Mouse (Mus musculus): ENCODE measurements around the gene Vmn2r77. TPM values are rescaled to one million over a fixed set of nuclear protein-coding genes. Genes with fewer than 3 reads are reported as not detected.
"Not testable (repeated sequence)": the region's sequence is repeated elsewhere in the genome, so short reads cannot be mapped to it uniquely, and the experiment has no call there.

Vmn2r77 gene
- polyA plus RNA-seq (2015; fragmentation: Nextera tagmentation; extraction: Ambion mirVana): not detected in 2 replicates

GRCm38 (mm10) chr7:86794727-86795126 is at the start of gene Vmn2r77:
Gene Vmn2r77, plus strand, starts transcription at chr7:86795027.
- H3K9me3 ChIP-seq (replicated peaks): no peaks in the 10 kb centered on the region
- no peak within 1 kb of the TSS for H3K4me3 ChIP-seq (replicated peaks)
- no peaks in the 10 kb centered on the region for H3K4me1 ChIP-seq (replicated peaks)
- H3K27ac ChIP-seq: no peak within 1 kb of the TSS
- ATAC-seq (ENCODE audit: low read depth) (no peak), DNase-seq (no peak)
- H3K36me3 ChIP-seq: no peaks in the 10 kb centered on the region
- H3K4me2 ChIP-seq: no peak within 1 kb of the TSS
- no peaks in the 10 kb centered on the region for H3K27me3 ChIP-seq
- no peak within 1 kb of the TSS for H3K9ac ChIP-seq

GRCm38 (mm10) chr7:86760751-86761150 is 34.1 kb upstream of the Vmn2r77 start:
- no peak for ATAC-seq (ENCODE audit: low read depth)

GRCm38 (mm10) chr7:86764628-86765027 is 30.2 kb upstream of the Vmn2r77 start:
- no peak overlapping the region for H3K4me2 ChIP-seq
- H3K27ac ChIP-seq: no peak overlapping the region
- DNase-seq: no peak
- H3K4me3 ChIP-seq (replicated peaks): no peak overlapping the region
- no peaks in the 10 kb centered on the region for H3K27me3 ChIP-seq
- H3K9ac ChIP-seq: no peak overlapping the region
- H3K4me1 ChIP-seq (replicated peaks): no peaks in the 10 kb centered on the region
- H3K36me3 ChIP-seq: no peaks in the 10 kb centered on the region
- H3K9me3 ChIP-seq (replicated peaks): no peaks in the 10 kb centered on the region
- ATAC-seq (ENCODE audit: low read depth): no peak

More at GRCm38 (mm10) chr7:86760751-86761150, 34.1 kb upstream of the Vmn2r77 start:
- Histone ChIP-seq H3K36me3 (no peaks in the 10 kb centered on the region), H3K9ac (no peak overlapping the region), H3K27me3 (no peaks in the 10 kb centered on the region), H3K27ac (no peak overlapping the region), H3K4me2 (no peak overlapping the region), H3K9me3 (replicated peaks) (no peaks in the 10 kb centered on the region), H3K4me3 (replicated peaks) (no peak overlapping the region), H3K4me1 (replicated peaks) (no peaks in the 10 kb centered on the region)
- 62% methylated on average over 1 of the region's 1 CpGs for WGBS (ENCODE audit: insufficient replicate concordance)
- DNase-seq: no peak

- H3K27me3 ChIP-seq: no peaks in the 10 kb centered on the region
- ATAC-seq (ENCODE audit: low read depth) (no peak), DNase-seq (no peak)
- H3K36me3 ChIP-seq: no peaks in the 10 kb centered on the region
- H3K4me3 ChIP-seq (replicated peaks): no peak overlapping the region
- H3K4me1 ChIP-seq (replicated peaks): no peaks in the 10 kb centered on the region
- 64% methylated on average over 3 of the region's 3 CpGs for WGBS (ENCODE audit: insufficient replicate concordance)
- no peaks in the 10 kb centered on the region for H3K9me3 ChIP-seq (replicated peaks)
- no peak overlapping the region for H3K9ac ChIP-seq
- H3K4me2 ChIP-seq: no peak overlapping the region
- H3K27ac ChIP-seq: no peak overlapping the region
Observed at GRCm38 (mm10) chr7:86771621-86772020, 23.2 kb upstream of the Vmn2r77 start.

- no peak within 1 kb of the TSS for H3K27ac ChIP-seq
- DNase-seq: no peak
- ATAC-seq (ENCODE audit: low read depth): no peak
- H3K4me1 ChIP-seq (replicated peaks): no peaks in the 10 kb centered on the region
- H3K9me3 ChIP-seq (replicated peaks): no peaks in the 10 kb centered on the region
- no peaks in the 10 kb centered on the region for H3K27me3 ChIP-seq
- H3K36me3 ChIP-seq: no peaks in the 10 kb centered on the region
- H3K4me2 ChIP-seq: no peak within 1 kb of the TSS
- no peak within 1 kb of the TSS for H3K9ac ChIP-seq
- 8% methylated on average over 11 of the region's 11 CpGs for WGBS (ENCODE audit: insufficient replicate concordance)
- no peak within 1 kb of the TSS for H3K4me3 ChIP-seq (replicated peaks)
Observed at GRCm38 (mm10) chr7:86775617-86776325, 19.1 kb upstream of the Vmn2r77 start, which contains the start of gene Folh1. Gene Folh1, minus strand, starts transcription at chr7:86775943.

DNA sequence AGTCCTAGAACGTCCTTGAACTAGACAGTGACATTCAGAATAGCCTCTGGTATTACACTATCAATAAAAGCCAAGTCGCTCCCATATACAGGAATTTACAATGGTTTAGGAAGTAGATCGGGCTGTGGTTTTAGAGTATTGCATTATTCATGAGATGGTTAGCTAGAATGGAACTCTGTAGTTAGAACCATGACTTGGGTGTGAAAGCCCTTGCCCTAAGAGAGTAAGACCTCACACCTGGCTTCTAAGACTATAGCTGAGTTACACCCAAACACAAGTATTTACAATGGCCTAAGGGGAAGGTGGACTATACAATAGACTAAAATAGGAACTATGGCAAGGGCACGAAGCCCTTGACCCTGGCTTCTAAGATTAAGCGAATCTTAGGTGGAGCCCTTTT is 20.4 kb downstream of the Vmn2r77 start:
- not testable (repeated sequence) for H3K4me1 ChIP-seq (replicated peaks); H3K27ac ChIP-seq; H3K27me3 ChIP-seq; DNase-seq; H3K36me3 ChIP-seq; H3K9me3 ChIP-seq (replicated peaks); ATAC-seq (ENCODE audit: low read depth); H3K4me2 ChIP-seq; H3K9ac ChIP-seq; H3K4me3 ChIP-seq (replicated peaks)
- 68% methylated on average over 5 of the region's 5 CpGs for WGBS (ENCODE audit: insufficient replicate concordance)

DNA sequence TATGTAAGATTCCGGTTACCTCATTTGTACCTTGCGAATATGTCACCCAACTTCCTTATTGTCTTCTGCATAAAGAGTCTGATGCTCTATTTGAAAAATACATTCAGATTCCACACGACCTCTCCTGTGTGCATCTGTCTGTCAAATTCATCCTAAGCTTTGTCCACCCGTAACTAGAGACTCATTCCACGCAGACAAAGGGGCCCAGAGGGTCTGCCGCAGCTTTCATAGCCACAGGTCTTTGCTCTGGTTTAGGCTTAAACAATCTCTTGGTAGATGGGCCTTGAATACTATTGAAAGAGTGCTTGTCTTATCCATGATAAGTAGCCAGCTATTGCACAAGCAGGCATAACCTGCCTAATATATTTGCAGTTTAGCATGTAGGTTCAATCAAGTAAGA is 20.9 kb downstream of the Vmn2r77 start:
- not testable (repeated sequence) for H3K27ac ChIP-seq; H3K9me3 ChIP-seq (replicated peaks); H3K36me3 ChIP-seq; ATAC-seq (ENCODE audit: low read depth); H3K4me3 ChIP-seq (replicated peaks); H3K27me3 ChIP-seq; H3K9ac ChIP-seq; H3K4me1 ChIP-seq (replicated peaks); DNase-seq; H3K4me2 ChIP-seq
- 71% methylated on average over 6 of the region's 6 CpGs for WGBS (ENCODE audit: insufficient replicate concordance)

DNA sequence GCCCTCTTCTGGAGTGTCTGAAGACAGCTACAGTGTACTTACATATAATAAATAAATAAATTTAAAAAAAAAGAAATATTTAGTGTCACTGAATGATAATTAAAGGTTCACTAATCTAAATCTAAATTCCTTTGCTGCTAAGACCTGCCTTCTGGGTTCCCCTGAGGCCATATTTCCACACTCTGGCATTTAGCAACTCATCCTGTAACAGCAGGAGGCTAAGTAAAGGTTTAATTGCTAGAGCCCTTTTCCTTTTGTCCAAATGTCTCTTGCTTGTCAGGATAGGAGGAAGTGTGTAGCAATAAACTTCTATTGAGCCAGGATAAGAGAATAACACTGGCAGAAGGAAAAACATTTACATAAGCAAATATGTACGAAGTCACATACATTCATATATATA is 21.6 kb downstream of the Vmn2r77 start:
- Histone ChIP-seq H3K9ac (no peak overlapping the region), H3K9me3 (replicated peaks) (no peaks in the 10 kb centered on the region), H3K4me1 (replicated peaks) (no peaks in the 10 kb centered on the region), H3K36me3 (no peaks in the 10 kb centered on the region), H3K27ac (no peak overlapping the region), H3K4me3 (replicated peaks) (no peak overlapping the region), H3K27me3 (no peaks in the 10 kb centered on the region), H3K4me2 (no peak overlapping the region)
- 52% methylated on average over 1 of the region's 1 CpGs for WGBS (ENCODE audit: insufficient replicate concordance)
- ATAC-seq (ENCODE audit: low read depth): no peak
- DNase-seq: no peak

Other genes starting within 250 kb of the Vmn2r77 start
- not detected in 2 replicates for gene Olfr295, start 211.2 kb upstream of the Vmn2r77 start, polyA plus RNA-seq (2015; fragmentation: Nextera tagmentation; extraction: Ambion mirVana)
- not detected in 2 replicates for gene Olfr294, start 178.4 kb upstream of the Vmn2r77 start, polyA plus RNA-seq (2015; fragmentation: Nextera tagmentation; extraction: Ambion mirVana)
- gene Olfr293, start 146.0 kb upstream of the Vmn2r77 start, polyA plus RNA-seq (2015; fragmentation: Nextera tagmentation; extraction: Ambion mirVana): not detected in 2 replicates
- not detected in 2 replicates for gene Olfr292, start 106.7 kb upstream of the Vmn2r77 start, polyA plus RNA-seq (2015; fragmentation: Nextera tagmentation; extraction: Ambion mirVana)
- gene Folh1, start 19.1 kb upstream of the Vmn2r77 start, polyA plus RNA-seq (2015; fragmentation: Nextera tagmentation; extraction: Ambion mirVana): not detected in 2 replicates
- gene Vmn2r78, start 120.1 kb downstream of the Vmn2r77 start, polyA plus RNA-seq (2015; fragmentation: Nextera tagmentation; extraction: Ambion mirVana): not detected in 2 replicates
- not detected in 2 replicates for gene Vmn2r79, start 201.1 kb downstream of the Vmn2r77 start, polyA plus RNA-seq (2015; fragmentation: Nextera tagmentation; extraction: Ambion mirVana)

All from liver, embryonic 13.5 days (tissue).